Mouse (Mus musculus): ENCODE measurements at regions not wholly inside any gene's neighbourhood (a gene's known extent, or its start where the extent isn't known, plus 50 kb on each side); places are given as distances from the start of the nearest gene placed in this dataset.

DNA sequence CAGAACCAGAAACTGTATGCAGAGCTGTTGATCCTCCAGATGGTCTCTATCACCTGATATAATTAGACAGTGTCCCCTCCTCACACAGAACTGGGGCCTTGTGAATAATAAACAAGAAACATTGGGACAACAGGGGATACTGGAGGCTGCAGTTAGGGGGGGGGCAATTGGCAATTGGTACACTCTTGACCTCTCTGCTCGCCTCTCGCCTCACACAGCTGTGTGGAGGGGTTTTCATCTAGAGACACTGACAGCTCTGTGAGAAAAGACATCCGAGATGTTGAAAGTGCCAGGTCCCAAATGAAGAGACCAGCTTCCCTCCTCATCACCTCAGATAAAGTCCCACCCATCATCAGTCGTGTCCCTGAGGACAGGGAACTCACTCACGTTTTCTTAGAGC, 277.7 kb upstream of the Xylt1 start:
- no peak for DNase-seq (ENCODE audit: low spot score in 2 of 2)

DNA sequence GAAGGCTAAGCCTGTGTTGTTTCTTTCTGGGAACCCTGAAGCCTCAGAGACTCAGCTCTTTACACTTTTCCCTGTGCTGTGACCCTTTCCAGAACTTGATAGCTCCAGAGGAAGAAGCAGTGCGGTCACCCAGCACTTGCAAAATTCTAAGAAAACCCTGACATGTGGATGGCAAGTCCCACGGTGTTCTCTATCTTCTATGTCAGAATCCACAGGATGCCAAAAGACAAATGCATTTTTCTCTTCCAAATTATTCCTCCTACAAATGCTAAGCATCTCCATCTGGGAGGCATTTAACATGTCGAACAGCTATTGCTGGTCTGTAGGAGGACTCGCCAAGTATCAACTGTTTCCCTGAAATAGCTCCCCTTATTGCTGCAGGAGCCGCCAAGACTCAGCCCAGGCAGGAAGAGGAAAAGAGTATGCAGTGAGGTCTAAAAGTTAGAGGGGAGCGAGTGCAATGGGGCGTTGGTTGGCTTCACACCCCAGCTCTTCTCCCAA, 274.0 kb upstream of the Xylt1 start:
- DNase-seq (ENCODE audit: low spot score in 2 of 2) = peak; percentile 70 to 77

DNA sequence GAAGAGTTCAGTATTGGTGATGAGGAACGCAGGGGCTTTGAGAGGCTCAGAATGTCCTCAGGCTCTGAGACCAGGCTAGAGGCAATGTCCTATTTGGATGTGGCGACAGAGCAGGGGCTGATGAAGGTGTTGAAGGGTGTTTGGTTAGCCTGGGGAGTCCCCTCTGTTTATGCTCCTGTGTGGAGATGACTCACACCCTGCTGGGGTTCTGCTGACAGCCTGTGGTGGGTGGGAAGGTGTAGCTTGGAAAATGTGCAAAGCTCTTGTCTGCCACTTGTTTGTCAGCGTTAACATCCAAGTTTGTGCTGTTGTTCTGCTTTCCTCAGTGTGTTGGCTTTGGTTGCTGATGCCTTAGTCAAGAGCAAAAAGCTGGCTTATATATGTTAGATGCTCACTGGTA, 272.4 kb upstream of the Xylt1 start:
- peak; percentile 54 to 55 for DNase-seq (ENCODE audit: low spot score in 2 of 2)

DNA sequence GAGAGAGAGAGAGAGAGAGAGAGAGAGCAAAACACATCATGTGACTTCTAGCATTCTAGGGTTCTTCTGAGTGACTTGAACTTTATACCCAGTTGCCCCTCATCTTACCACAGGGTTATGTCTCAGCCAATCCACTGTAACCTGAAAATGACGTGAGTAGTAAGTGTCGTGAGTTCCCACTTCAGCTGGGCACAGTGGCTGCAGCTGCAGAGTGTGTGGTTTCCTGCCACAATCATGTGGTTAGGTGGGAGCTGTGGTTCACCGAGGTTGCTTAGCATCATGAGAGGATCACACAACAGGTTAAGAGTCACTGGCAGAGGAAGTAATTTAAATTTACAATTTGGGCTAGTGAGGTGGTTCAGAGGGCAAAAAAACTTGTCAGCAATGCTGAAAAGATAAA, 253.1 kb upstream of the Xylt1 start:
- no peak for DNase-seq (ENCODE audit: low spot score in 2 of 2)

DNA sequence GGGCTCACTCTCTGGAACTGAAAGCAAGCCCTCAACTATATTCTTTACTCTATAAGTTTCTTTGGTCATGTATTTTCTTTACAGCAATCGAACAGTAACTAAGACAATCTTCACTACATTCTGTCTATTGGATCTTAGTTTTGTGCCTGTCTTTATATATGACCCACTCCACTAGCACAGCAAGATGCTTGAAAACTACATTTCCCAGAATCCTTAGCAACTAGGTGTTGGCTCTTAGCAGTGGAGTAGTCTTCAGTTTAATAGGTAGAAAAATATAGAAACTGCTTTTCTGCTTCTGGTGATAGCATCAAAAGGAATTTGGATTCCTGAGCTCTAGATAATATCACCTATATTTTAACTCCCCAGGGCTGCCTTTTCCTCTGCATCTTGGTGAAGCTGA, 245.9 kb upstream of the Xylt1 start:
- DNase-seq (ENCODE audit: low spot score in 2 of 2) = no peak

DNA sequence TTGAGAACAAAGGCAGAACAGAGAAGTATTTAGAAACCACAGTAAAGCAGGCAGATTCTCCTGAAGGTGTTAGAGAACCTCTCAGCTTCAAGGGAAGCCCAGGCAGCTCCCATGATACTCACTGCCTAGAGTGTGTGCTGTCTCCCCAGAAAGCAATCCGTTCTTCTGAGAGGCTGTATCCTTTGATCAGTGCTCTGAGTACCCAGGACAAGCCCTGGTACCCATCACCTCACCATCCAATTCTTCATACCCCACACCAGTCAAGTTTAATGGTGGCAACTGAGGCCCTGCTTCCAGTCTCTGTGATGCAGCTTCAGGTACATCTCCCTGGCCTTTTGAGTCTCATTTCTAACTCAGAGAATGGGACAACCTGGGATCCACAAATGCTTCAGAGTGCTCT, 242.1 kb upstream of the Xylt1 start:
- no peak for DNase-seq (ENCODE audit: low spot score in 2 of 2)

DNA sequence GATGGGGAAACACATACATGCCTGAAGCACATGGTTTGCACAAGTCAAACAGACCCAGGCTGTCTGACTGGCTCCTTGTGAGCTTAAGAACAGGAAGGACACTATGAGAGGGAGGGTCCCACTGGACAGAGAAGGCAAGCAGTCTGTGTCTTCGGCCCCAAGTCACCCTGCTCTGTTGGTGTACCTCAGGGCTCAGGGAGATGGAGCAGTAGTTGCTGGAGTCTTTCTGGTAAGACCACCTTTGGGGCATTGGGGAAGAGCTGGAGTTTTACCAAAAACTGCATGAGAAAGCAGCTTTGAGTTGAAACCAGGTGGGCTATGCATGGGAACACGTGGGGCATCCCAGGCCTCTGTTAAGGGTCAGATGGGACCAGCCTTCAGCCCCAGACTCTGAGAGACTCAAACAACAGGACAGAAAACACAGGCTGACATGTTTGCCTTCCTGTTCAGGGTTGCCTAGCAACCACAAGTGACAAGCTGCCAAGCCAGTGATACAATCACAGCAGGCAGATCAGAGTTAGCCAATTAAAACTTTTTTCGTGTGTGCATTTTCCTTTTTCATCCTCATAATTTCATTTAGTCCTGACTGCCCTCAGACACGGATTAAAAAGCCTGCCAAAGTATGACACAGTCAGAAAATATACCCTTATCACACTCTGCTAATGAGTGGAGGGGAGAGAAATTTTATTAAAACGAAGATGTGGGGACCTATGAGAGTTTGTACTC, 241.4 kb upstream of the Xylt1 start:
- peak; percentile 80 to 84 for DNase-seq (ENCODE audit: low spot score in 2 of 2)

DNA sequence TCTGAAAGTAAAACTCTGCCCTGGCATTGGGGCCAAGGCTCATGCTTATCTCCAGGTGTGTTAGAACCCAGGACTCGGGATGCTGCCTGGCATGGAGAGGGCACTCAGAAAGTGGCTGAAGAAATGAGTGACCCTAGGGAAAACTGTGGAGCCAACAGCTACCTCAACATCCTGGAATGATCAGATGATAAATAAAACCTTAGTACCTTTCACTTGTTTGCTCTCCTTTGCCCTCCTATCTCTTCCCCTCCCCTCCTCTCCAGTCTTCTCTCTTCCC, 240.9 kb upstream of the Xylt1 start:
- DNase-seq (ENCODE audit: low spot score in 2 of 2) = no peak

DNA sequence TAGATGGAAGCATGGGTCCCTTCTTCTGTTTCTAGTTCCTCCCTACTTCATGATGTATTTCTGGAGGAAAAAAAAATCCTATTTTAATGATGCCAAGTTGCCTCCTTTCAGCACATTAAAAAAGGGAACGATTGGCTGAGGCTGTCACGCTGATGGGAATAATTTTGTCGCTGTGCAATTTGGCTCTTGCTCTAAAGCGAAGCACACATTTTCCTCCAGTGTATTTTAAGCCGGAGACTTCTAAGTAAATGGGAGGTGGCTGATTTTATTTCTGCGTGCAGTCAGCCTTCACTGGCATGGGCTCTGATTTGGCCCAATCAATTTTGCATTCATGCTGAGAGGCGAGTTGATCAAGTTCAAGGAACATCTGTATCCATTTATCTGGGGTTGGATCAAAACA, 234.0 kb upstream of the Xylt1 start:
- no peak for DNase-seq (ENCODE audit: low spot score in 2 of 2)

DNA sequence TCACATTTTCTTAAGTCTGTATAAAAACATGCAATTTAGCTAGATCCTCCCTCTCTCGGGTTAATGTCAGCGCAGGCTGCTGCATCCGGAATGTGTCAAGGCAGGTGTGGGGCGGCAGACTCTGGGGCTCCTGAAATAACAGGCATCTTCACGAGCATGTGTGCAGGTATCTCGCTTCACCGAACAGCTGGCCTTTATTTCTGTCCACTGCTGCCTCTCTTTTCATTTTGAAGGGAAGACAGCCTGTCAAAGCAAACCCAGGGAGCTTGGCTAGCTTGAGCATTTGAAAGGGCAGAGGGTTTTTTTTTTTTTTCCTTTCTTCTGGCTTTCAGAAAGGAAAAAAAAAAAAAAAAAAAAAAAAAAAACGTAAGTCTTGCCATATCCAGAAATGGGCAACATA, 230.4 kb upstream of the Xylt1 start:
- DNase-seq (ENCODE audit: low spot score in 2 of 2) = no peak

DNA sequence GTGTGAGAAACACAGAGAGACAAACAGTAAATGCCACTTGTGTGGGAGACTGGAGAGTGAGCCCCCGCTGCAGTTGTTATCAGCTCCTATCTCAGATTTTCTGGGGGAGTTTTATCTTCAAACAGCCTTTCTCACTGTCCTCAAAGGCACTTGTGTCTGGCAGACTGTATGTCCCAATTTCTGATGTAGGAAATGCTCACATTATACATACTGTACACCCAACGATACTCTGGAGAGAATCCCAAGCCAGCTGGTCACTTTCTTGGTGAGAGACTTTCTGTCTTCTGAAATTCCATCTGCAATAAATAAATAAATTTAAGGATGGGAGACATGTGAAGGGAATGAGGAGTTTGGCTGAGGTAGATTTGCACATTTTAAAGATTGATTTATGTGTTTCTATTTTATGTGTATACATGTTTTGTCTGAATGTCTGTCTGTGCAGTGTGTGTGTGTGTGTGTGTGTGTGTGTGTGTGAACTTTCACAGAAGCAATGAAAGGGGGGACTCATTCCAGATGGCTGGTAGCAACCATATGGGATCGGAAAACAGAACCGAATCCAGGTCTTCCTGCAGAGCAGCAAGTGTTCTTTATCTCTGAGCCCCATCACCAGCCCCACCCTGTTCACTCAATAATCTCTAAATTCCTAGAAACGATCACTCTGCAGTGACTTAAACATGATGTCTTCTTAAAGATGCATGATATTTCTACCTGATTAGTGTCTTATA, 226.8 kb upstream of the Xylt1 start:
- peak in 1 of 2 experiments; percentile 13 for DNase-seq (ENCODE audit: low spot score in 2 of 2)

DNA sequence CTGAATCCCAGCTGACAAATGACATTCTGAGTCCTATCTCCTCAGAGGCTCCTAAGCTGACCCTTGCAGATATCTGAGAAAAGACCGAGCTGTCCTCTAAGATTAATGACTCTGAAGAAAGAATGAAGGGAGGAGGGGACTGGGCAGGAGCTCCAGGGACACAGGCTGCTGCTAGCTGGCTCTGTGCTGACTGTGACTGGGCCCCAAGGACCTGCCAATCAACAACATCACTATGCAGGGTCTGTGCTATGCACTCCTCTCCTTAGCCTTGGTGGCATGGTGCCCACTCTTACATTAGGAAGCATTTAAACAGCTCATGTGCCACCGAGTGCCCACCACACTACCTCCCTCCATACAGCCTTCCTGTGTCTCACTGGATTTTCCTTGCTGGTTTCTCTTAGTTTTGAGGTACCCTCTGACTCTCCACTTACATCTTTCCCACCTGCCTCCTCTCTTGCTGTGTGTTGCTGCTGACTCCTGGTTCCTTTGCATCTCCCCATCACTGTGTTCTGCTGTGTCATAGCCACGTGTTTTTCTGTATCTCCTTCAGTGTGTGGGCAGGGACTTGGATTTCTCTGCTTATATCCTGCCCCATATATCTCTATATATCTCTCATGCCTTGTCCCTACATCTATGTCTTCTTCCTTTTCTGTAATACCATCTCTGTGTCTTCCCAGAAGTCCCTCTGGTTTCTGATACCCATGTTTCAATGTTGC, 219.4 kb upstream of the Xylt1 start:
- DNase-seq (ENCODE audit: low spot score in 2 of 2) = no peak

DNA sequence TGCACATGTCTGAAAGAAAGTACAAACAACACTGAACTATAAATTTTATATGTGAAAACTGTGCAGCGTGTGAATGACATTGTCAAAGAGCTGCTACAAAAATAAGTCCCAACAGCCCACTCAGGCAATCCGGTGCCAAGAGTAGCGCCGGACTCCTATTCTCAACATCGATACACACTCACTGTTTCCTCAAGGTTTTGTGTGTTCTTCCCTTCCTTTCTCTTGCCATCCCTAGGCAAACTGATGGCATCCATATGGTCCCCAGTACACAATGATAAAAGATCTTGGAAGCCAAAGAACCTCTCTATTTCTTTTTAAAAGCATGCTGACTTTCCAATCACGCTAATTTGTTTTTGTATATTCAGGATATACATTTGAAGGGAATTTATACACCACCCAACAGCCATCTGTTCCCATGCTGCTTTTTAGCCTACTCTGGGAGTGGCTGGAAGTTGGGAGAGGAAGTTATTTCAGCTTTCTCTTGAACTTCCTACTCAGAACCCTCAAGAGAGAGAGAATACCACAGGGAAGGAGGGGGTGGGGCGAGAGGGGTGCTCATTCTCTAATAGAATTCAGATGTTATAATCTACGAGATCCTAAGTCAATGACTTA, 205.9 kb upstream of the Xylt1 start:
- DNase-seq (ENCODE audit: low spot score in 2 of 2) = peak in 1 of 2 experiments; percentile 11

DNA sequence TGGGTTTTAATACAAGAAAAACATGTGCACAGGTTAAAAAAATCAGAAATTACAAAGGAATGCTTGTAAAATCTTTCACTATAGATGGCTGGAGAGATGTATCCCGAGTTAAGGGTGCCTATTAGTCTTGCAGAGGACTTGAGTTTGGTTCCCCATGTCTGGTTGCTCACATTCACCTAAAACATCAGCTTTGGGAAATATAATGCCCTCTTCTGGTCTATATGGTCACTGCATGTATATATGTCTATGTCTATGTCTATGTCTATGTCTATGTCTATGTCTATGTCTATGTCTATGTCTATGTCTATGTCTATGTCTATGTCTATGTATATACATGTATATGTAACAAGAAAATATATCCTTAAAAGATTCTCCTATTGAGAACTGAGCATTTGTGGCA, 196.8 kb upstream of the Xylt1 start:
- DNase-seq (ENCODE audit: low spot score in 2 of 2) = no peak

DNA sequence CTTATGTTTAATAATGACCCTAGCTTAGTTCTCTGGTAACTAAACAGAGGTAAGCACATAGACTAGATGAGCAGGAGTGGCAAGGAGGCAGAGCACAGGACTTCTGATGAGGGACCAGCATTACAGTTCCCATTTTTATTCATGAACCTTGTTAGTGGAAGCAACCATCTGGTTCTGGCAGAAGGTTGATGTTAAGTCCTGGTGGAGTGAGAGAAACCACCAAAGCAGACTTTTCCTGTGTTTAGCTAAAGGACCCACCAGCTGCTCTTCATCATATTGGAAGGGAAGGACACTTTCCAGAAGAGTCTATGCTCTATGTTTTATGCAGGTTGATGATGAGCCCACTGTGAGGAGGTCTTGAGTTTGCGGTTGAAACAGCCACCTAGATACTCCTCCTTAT, 194.9 kb upstream of the Xylt1 start:
- DNase-seq (ENCODE audit: low spot score in 2 of 2) = peak; percentile 14 to 28

DNA sequence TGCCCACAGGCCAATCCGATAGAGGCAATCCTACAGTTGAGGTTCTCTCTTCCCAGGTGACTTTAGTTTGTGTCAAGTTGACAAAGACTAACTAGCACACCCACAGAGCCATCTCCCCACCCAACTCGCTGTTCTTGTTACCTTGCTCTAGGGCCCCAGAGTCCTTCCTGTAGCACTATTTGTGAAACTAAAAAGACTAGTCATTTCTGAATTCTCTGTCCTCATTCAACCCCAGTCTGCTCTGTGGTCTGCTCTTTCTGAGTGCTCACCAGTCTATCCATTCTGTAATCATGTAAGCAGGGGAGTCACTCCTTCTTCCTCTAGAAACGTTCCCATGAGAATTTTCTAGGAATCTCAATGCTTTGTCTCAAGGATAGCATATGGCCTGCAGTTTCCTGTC, 184.2 kb upstream of the Xylt1 start:
- DNase-seq (ENCODE audit: low spot score in 2 of 2) = no peak

DNA sequence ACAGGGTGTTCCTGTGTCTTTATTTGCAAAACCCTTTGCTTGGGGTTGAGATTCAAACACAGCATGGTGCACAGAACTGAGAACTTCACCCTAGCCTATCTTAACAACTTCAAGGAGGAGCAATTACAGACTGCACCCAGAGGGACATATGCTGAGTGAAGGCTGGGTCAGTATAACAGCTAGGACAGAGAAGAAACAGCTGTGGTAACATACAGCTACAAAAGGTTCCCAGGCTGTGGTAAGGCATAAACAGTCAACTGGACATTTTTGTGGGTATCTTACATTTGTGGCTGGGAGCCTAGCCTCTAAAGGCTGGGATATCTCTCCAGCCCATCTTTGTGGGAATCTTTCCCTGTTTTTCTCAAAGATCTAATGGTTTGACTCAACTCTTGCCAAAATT, 154.5 kb upstream of the Xylt1 start:
- no peak for DNase-seq (ENCODE audit: low spot score in 2 of 2)

DNA sequence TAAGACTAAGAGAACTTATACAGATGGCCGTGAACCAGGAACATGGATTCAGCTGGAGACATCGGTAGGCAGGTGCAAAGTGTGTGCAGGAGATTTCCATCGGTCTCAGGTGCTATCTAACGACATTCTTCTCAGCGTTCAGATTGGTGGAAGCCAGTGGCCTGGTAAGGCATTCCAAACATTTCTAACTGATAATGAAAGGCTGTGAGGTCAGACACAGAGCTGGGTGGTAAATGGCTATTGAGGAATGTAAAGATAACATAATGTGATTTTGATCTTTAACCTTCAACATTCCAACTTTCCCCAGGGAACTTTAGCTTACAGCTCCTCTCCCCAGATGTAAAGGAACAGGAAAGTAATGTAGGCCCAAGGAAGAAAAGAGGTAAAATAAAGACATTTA, 151.2 kb upstream of the Xylt1 start:
- no peak for DNase-seq (ENCODE audit: low spot score in 2 of 2)

DNA sequence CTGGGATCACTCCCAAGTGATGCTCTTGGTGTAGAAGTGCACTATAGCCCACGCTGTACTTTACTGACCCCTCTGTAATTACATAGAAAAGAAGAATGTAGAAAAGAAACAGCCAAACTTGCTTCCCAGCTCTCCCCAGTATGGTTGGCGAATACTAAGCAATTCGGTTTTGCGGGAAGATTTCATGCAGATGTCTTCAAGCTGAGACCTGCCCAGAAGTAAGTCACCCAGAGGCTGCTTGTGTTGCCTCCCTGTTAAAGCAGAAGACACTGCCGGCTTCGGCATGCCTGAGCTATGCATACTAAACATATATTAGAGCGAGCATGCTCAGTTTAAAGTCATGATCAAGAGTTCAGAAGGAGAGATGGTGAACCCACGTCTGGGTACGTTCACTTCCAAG, 124.0 kb upstream of the Xylt1 start:
- no peak for DNase-seq (ENCODE audit: low spot score in 2 of 2)

DNA sequence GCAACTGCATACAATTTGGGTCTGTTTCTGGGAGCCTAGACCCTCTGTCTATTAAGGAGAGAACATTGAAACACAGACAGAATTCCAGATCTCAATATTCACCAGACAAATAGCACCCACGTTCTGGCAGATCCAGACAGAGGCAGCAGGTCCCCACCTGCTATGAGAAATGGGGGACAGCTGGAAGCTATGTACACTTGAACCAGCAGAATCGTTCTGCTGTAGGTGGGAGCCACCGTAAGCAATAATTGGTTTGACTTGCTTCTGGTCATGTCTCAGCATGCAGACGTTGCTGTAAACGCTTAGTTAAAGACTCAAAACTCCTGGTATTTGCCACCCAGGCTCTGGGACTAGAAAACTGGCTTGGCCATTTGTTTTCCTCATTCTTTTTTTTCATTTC, 122.2 kb upstream of the Xylt1 start:
- peak; percentile 38 to 45 for DNase-seq (ENCODE audit: low spot score in 2 of 2)

DNA sequence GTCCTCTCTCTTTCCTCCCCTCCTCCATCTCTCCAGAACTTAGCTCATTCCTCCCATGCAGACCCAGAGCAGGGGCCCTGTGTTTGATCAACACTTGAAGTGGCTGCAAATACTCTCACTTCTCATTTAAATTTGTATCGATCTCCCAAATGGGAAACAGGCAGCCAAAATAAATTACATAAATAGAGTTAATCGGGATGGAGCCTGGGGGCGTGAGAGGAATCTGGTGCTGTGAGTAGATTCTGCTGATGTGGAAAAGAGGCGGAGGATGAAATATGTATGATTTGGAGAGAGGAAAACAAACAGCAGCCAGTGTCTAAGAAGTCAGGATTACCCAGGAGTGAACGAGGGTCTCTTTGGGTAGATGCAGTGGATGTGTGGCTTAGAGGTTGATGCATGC, 121.6 kb upstream of the Xylt1 start:
- DNase-seq (ENCODE audit: low spot score in 2 of 2) = peak in 1 of 2 experiments; percentile 46

DNA sequence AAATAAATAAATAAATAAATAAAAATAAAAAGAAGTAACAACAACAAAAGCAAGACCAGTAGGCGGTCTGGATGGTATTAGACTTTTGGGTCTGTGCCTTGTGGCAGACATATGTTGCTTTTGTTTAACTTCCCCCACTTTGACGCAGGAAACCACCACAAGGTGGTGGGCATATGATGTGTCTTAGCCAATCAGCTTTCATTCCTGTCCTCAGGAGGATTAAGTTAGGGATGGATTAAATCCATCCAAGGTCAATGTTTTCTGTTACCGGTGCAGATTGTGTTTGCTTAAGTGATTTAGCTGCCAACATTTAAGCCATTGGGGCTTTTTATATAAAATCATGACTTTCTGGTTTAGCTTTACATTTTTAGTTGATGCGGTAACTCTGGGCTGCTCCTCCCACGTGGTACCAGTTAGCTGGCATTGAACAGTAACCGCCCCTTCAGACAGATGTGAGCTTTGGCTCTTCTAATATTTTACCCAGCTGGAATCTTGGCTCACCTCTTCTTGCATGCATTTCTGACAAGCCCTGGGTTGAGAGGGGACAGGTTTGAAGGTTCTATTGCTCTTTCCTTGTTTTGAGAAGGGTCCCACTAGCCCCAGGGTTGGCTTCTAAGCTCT, 121.0 kb upstream of the Xylt1 start:
- DNase-seq (ENCODE audit: low spot score in 2 of 2) = no peak

All from layer of hippocampus, adult 8-10 months (tissue).